Mouse (Mus musculus): ENCODE results near the gene Grxcr1.

DNA sequence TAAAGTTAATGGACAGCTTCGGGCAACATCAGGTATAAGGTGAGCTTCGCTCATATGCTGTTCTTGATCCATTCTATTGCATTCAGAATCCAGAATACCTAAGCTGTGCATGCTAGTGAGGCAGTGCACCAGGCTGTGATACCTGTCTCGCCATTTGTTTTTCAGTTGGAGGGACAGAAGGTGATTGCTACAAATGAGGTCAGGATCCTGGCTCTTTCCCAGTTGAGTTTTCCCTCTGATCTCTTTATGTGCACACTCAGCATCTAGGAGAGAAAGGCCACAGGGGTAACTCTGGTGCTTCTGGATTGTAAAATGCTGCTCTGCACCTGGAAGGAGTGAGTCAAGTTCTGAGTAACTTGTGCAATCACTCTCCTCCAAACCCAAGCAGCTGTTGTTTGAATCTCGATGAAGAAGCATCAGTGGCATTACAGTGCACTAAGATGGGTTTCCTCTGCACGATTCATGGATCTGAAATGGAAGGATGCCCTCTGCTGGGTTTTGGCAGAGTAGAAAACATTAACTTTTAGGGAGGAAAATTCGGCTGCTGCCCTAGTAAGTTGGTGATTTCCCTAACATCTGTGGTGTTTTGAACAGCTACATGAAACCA, 80.9 kb downstream of the Grxcr1 start:
- TF ChIP-seq GATA1 (IDR thresholded peaks at IDR 0.05; ENCODE audit: borderline replicate concordance, low read length) = no peak
- TF ChIP-seq FLI1 (IDR thresholded peaks at IDR 0.05; ENCODE audit: low read length) = no peak
